Mouse (Mus musculus): ENCODE measurements around the gene Akap6. TPM values are rescaled to one million over a fixed set of nuclear protein-coding genes. Genes with fewer than 3 reads are reported as not detected.

Gene Akap6
- total RNA-seq, 2 experiments from 2014 or later, result 0.13 to 0.52 TPM

GRCm38 (mm10) chr12:52834781-52835279, 135.6 kb downstream of the Akap6 start:
- no peak for ATAC-seq (replicated peaks; ENCODE audit: low FRiP score, low TSS enrichment, poor library complexity, severe bottlenecking)

- ATAC-seq (replicated peaks; ENCODE audit: low FRiP score, low TSS enrichment, poor library complexity, severe bottlenecking), result no peak
These were observed 136.1 kb downstream of the Akap6 start for GRCm38 (mm10) chr12:52835291-52835742.

- no peak for ATAC-seq (replicated peaks; ENCODE audit: low FRiP score, low TSS enrichment, poor library complexity, severe bottlenecking)
These were observed 136.8 kb downstream of the Akap6 start for GRCm38 (mm10) chr12:52835914-52836546.

DNA sequence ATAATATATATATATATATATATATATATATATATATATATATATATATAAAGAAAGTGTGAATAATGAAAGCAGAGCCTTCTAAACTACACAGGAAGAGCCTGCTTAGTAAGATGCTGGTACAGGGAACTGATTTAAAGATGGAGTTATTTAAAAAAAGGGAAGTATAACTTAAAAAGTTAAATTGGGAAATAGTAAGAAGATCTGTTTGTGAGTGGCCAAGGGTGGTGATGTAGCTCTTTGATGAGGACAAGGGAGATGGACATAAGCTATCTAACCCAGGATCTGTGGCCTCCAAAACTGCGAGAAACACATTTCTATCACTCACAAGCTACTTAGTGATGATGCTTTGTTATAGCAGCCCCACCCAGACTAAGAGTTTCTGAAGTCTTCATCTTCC, 146.8 kb downstream of the Akap6 start:
- no peak for ATAC-seq (replicated peaks; ENCODE audit: low FRiP score, low TSS enrichment, poor library complexity, severe bottlenecking)

GRCm38 (mm10) chr12:52847020-52847419, 147.8 kb downstream of the Akap6 start:
- ATAC-seq (replicated peaks; ENCODE audit: low FRiP score, low TSS enrichment, poor library complexity, severe bottlenecking), result no peak

- no peak for ATAC-seq (replicated peaks; ENCODE audit: low FRiP score, low TSS enrichment, poor library complexity, severe bottlenecking)
These were observed 148.8 kb downstream of the Akap6 start for GRCm38 (mm10) chr12:52847830-52848518.

GRCm38 (mm10) chr12:52848519-52848855, 149.3 kb downstream of the Akap6 start:
- ATAC-seq (replicated peaks; ENCODE audit: low FRiP score, low TSS enrichment, poor library complexity, severe bottlenecking), result no peak

DNA sequence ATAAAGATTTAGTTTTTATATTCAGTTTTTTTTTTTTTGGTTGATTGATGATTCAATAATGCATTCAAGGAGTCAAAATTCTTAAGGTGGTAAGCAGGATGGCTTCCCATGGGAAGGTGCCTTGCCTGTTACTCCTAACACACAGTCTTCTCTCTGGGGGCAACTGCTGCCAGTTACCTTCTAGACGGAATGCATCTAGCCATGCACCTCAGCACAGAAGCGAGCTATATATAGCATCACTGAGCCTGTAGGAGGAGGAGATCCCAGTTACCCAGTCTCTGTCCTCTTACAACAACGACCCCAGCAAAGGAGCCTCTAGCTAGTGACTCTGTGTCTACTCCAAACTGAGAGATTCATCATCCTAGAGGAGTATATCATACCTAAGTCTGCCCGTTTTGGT, 150.1 kb downstream of the Akap6 start:
- ATAC-seq (replicated peaks; ENCODE audit: low FRiP score, low TSS enrichment, poor library complexity, severe bottlenecking), result no peak

GRCm38 (mm10) chr12:52850332-52851036, 151.3 kb downstream of the Akap6 start:
- no peak for ATAC-seq (replicated peaks; ENCODE audit: low FRiP score, low TSS enrichment, poor library complexity, severe bottlenecking)

GRCm38 (mm10) chr12:52851221-52851620, 152.0 kb downstream of the Akap6 start:
- no peak for ATAC-seq (replicated peaks; ENCODE audit: low FRiP score, low TSS enrichment, poor library complexity, severe bottlenecking)

- no peak for ATAC-seq (replicated peaks; ENCODE audit: low FRiP score, low TSS enrichment, poor library complexity, severe bottlenecking)
These were observed 155.1 kb downstream of the Akap6 start for GRCm38 (mm10) chr12:52854236-52854679.

GRCm38 (mm10) chr12:52856104-52856503, 156.9 kb downstream of the Akap6 start:
- ATAC-seq (replicated peaks; ENCODE audit: low FRiP score, low TSS enrichment, poor library complexity, severe bottlenecking), result no peak

- ATAC-seq (replicated peaks; ENCODE audit: low FRiP score, low TSS enrichment, poor library complexity, severe bottlenecking), result no peak
These were observed 158.1 kb downstream of the Akap6 start for GRCm38 (mm10) chr12:52857306-52857705.

GRCm38 (mm10) chr12:52861922-52862321, 162.7 kb downstream of the Akap6 start:
- no peak for ATAC-seq (replicated peaks; ENCODE audit: low FRiP score, low TSS enrichment, poor library complexity, severe bottlenecking)

- no peak for ATAC-seq (replicated peaks; ENCODE audit: low FRiP score, low TSS enrichment, poor library complexity, severe bottlenecking)
These were observed 168.9 kb downstream of the Akap6 start for GRCm38 (mm10) chr12:52868000-52868624.

DNA sequence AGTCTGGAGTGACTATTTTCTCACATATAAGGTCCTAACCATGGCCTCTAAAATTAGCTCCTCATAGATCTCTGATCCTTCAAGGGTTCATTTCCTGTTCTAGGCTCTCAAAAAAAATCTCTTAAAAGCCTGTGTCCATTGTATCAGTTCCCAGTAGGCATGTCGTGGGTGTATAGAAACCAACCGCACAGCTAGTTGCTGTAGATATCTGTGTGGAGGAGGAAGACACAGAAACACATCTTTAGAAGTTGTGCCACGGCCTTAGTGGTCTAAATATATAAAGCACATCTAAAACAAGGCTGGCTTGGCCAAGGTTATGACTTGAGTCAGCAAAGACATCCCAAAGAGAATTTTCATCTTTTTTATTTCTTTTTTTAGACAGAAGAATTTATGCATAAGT, 172.4 kb downstream of the Akap6 start:
- ATAC-seq (replicated peaks; ENCODE audit: low FRiP score, low TSS enrichment, poor library complexity, severe bottlenecking), result no peak

DNA sequence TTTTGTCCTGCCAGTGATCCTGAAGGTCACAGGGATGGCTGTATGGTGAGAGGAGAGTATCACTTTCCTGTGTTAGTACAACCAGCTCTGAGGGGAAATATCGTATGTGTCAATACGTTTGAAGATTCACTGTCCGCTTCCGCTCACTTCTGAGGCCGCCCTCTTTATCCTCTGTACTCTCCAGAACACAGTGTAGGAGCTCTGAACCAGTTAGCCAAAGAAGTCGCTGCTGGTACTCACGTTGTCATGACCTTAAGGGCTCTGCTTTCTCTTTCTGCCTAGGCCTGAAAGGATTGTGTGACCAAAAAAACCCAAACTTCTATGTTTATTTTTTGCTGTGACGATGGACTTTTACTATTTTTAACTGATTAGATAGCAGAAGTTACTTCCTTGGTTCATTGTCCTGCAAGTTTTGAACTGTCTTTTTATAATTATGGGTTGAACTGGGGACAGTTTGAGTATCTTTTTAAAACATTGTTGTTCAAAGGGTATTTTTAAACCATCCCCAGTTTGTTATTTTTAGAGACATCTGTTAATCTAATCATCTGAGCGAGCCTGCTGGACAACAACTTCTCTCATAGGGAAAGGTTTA, 175.2 kb downstream of the Akap6 start:
- no peak for ATAC-seq (replicated peaks; ENCODE audit: low FRiP score, low TSS enrichment, poor library complexity, severe bottlenecking)

- no peak for ATAC-seq (replicated peaks; ENCODE audit: low FRiP score, low TSS enrichment, poor library complexity, severe bottlenecking)
These were observed 176.9 kb downstream of the Akap6 start for GRCm38 (mm10) chr12:52876065-52876464.

DNA sequence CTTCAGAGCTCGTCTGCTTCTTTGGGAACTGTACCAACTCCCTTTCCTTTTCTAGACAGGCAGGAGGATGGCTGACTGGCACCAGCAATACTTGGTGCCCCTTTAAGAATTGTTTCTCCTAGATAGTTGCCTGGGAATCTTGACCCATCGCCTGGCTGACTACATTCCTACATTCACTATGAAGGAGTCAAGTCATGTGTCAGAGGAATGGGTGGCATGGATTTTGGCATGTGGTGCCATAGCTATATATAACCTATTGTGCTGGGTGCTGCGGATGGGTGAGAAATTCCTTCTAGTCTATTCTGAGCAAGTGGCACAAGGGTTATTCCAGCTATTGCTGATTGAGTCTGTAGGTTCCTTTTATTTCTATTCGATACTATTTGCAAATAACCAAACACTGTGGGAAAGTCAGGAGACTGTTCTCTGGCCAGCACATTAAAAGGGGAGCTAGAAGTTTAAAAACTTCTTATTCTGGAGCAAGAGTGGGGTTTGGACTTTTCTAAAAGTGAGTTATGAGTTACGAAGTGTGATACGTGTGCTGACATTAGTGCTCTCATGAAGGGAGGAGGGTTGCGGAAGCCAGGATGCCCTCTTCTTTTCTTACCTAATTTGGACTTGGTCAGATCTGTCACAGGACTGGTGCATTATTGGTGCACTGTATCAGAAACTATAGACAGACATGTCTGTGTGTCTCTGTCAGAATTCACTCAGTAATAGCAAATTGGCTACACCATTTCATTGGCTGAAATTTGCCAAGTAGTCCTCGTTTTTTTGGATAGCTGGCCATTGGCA, 178.0 kb downstream of the Akap6 start:
- ATAC-seq (replicated peaks; ENCODE audit: low FRiP score, low TSS enrichment, poor library complexity, severe bottlenecking), result no peak
